23 mouse cellular contexts compared by ENCODE assay signal in genomic region chr17:11087088-11087487, GRCm38 (mm10).
A peak's percentile ranks its signal among the peaks of the same experiment; 100 is the strongest.
DNase-seq lines count a peak whose midpoint lies in the region; ATAC-seq and TF ChIP-seq lines count a peak whose summit lies in the region.
"Had no signal": no experiment of that assay in that cellular context is flagged by ENCODE, and none has a peak within 500 bp of the region (broad histone marks: within the 10 kb centered on the region; RNA-seq: fewer than 3 reads in every experiment).

No protein-coding gene starts in this region.

- no peak overlapping the region for H3K4me2 ChIP-seq in kidney, postnatal 0 days (ENCODE audit: low read length)
- H3K4me2 ChIP-seq in limb, embryonic 14.5 days (replicated peaks; ENCODE audit: low read depth, low read length, severe bottlenecking): no peak overlapping the region
- H3K4me2 ChIP-seq: embryonic facial prominence, embryonic 13.5 days; forebrain, embryonic 15.5 days; heart, embryonic 15.5 days; neural tube, embryonic 12.5 days had no signal

- no peak overlapping the region for H3K27ac ChIP-seq in kidney, postnatal 0 days
- no peak overlapping the region for H3K27ac ChIP-seq in limb, embryonic 14.5 days (replicated peaks; ENCODE audit: low read depth, low read length)
- H3K27ac ChIP-seq: embryonic facial prominence, embryonic 13.5 days; heart, embryonic 15.5 days; neural tube, embryonic 12.5 days had no signal

- no peaks in the 10 kb centered on the region for H3K27me3 ChIP-seq in kidney, postnatal 0 days (ENCODE audit: insufficient read depth, low read length)
- no peaks in the 10 kb centered on the region for H3K27me3 ChIP-seq in limb, embryonic 14.5 days (ENCODE audit: control insufficient read depth, insufficient read depth, low read length)
- H3K27me3 ChIP-seq: CH12.LX; embryonic facial prominence, embryonic 13.5 days; forebrain, embryonic 15.5 days; heart, embryonic 15.5 days; megakaryocyte, embryonic 14.5 days; neural tube, embryonic 12.5 days; Patski had no signal

- no peak overlapping the region for H3K9ac ChIP-seq in kidney, postnatal 0 days (ENCODE audit: low read depth, low read length)
- H3K9ac ChIP-seq in limb, embryonic 14.5 days (ENCODE audit: low read depth, low read length, severe bottlenecking): no peak overlapping the region
- H3K9ac ChIP-seq: embryonic facial prominence, embryonic 13.5 days; forebrain, embryonic 15.5 days; heart, embryonic 15.5 days; neural tube, embryonic 12.5 days had no signal

- no peaks in the 10 kb centered on the region for H3K4me1 ChIP-seq in kidney, postnatal 0 days (replicated peaks; ENCODE audit: insufficient read depth, low read length)
- H3K4me1 ChIP-seq in limb, embryonic 14.5 days (ENCODE audit: control insufficient read depth, insufficient read depth, low read length): peaks cover 7% of the 10 kb centered on the region; the same call in 1 of the 2 replicates
- H3K4me1 ChIP-seq: heart, embryonic 15.5 days; megakaryocyte, embryonic 14.5 days had no signal

- ATAC-seq in kidney, postnatal 0 days (replicated peaks; ENCODE audit: low FRiP score, low read depth): no peak
- 0 out of 2 replicates have a peak, but pooled peaks have one; percentile 41 for ATAC-seq in limb, embryonic 14.5 days (ENCODE audit: low FRiP score, low read depth)
- ATAC-seq: intestine, embryonic 16.5 days; Patski had no signal

- WGBS in kidney, postnatal 0 days: 67% methylated on average over 5 of the region's 5 CpGs
- 24% methylated on average over 5 of the region's 5 CpGs for WGBS in limb, embryonic 14.5 days

- H3K4me3 ChIP-seq in kidney, postnatal 0 days (replicated peaks; ENCODE audit: low read depth, low read length): no peak overlapping the region
- H3K4me3 ChIP-seq in limb, embryonic 14.5 days (replicated peaks; ENCODE audit: low read length): no peak overlapping the region
- H3K4me3 ChIP-seq: embryonic facial prominence, embryonic 13.5 days; forebrain, embryonic 15.5 days; heart, embryonic 15.5 days; megakaryocyte, embryonic 14.5 days; neural tube, embryonic 12.5 days had no signal

- H3K36me3 ChIP-seq in kidney, postnatal 0 days (ENCODE audit: insufficient read depth, low read length): no peaks in the 10 kb centered on the region
- no peaks in the 10 kb centered on the region for H3K36me3 ChIP-seq in limb, embryonic 14.5 days (ENCODE audit: control insufficient read depth, insufficient read depth, low read length)
- H3K36me3 ChIP-seq: embryonic facial prominence, embryonic 13.5 days; forebrain, embryonic 15.5 days; G1E; heart, embryonic 15.5 days; neural tube, embryonic 12.5 days had no signal

- no peak for TF ChIP-seq POLR2A in brain, embryonic 14.5 days (IDR thresholded peaks at IDR 0.05; ENCODE audit: borderline replicate concordance, extremely low read depth, insufficient read depth, insufficient read length, poor library complexity, severe bottlenecking)
- no peak for TF ChIP-seq POLR2A in limb, embryonic 14.5 days (IDR thresholded peaks at IDR 0.05; ENCODE audit: borderline replicate concordance, extremely low read depth, insufficient read depth, insufficient read length)

- no peak for TF ChIP-seq CTCF in kidney, postnatal 0 days (IDR thresholded peaks at IDR 0.05; ENCODE audit: low read depth)
- TF ChIP-seq CTCF in brain, embryonic 14.5 days (IDR thresholded peaks at IDR 0.05; ENCODE audit: borderline replicate concordance, extremely low read depth, insufficient read depth, insufficient read length): no peak

- DNase-seq in kidney, postnatal 0 days (ENCODE audit: low spot score): peak; percentile 32
- no peak for DNase-seq in kidney, adult 8-10 months
- peak; percentile 26 for DNase-seq in brain, embryonic 14.5 days (ENCODE audit: low read depth)
- peak; percentile 63 for DNase-seq in embryo, embryonic 11 days
- peak; percentile 41 for DNase-seq in limb, embryonic 14.5 days (ENCODE audit: low spot score)
- DNase-seq in cerebellum, postnatal 36 days: no peak
- no peak for DNase-seq in ovary, postnatal 14 days (ENCODE audit: low spot score)
- no peak for DNase-seq in adrenal gland, postnatal 36 days
- DNase-seq: adrenal gland, adult 2 months; B cell, adult 2 months; gastrocnemius, postnatal 14 days; kidney, postnatal 36 days; right cerebral cortex, postnatal 25 days; thymus, postnatal 14 days had no signal

- H3K9me3 ChIP-seq in kidney, postnatal 0 days (replicated peaks; ENCODE audit: low read length): no peaks in the 10 kb centered on the region
- no peaks in the 10 kb centered on the region for H3K9me3 ChIP-seq in limb, embryonic 14.5 days (ENCODE audit: control insufficient read depth, low read length)
- H3K9me3 ChIP-seq: embryonic facial prominence, embryonic 13.5 days; forebrain, embryonic 15.5 days; G1E; heart, embryonic 15.5 days; megakaryocyte, embryonic 14.5 days; neural tube, embryonic 12.5 days had no signal

Comparison
In these comparisons a context has a peak if more than half of its experiments do, and no peak if none do; other contexts are left out.
1. DNase-seq: peak in kidney, postnatal 0 days (single experiment), brain, embryonic 14.5 days (single experiment), embryo, embryonic 11 days (single experiment) and limb, embryonic 14.5 days (single experiment); none in kidney, adult 8-10 months (0 of 2), cerebellum, postnatal 36 days (0 of 2), ovary, postnatal 14 days (single experiment) and adrenal gland, postnatal 36 days (0 of 2).